Mouse (Mus musculus): ENCODE data around the gene Ddah2. TPM values are rescaled to one million over a fixed set of nuclear protein-coding genes. Genes with fewer than 3 reads are reported as not detected.
"Not testable (repeated sequence)": the region's sequence is repeated elsewhere in the genome, so short reads cannot be mapped to it uniquely, and the experiment has no call there.

Ddah2 gene
- total and polyA plus RNA-seq, 2 experiments from 2014 or later: 204 to 210 TPM

DNA sequence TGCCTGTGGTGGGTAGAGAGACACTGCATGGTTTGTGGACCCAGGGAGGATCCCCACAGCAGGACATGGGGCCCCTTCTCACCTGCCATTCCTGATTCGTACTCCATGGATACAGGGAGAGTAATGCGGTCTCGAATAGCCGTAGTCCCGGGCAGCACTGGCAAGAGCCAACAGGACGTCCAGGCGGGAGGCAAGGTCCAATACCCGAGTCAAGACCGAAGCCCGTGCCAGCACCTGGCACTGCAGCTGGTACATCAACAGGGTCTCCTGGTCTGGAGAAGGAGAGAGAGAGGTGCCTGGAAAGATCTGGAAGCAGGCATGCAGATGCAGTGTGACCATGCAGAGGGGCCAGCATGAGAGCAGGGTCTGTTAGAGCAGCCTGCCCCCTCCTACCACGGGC lies 27.6 kb upstream of the Ddah2 start:
- WGBS: 90% methylated on average over 11 of the region's 11 CpGs
- ATAC-seq (ENCODE audit: low FRiP score) (no peak), DNase-seq (ENCODE audit: low spot score) (no peak)
- no peak overlapping the region for H3K27ac ChIP-seq (ENCODE audit: low read depth, low read length)
- H3K9ac ChIP-seq (replicated peaks; ENCODE audit: low read length, poor library complexity, severe bottlenecking): no peak overlapping the region
- no peaks in the 10 kb centered on the region for H3K27me3 ChIP-seq (ENCODE audit: insufficient read depth, low read length)
- H3K4me3 ChIP-seq (ENCODE audit: low read depth, low read length): no peak overlapping the region
- no peaks in the 10 kb centered on the region for H3K36me3 ChIP-seq (ENCODE audit: insufficient read depth, low read length)
- no peaks in the 10 kb centered on the region for H3K9me3 ChIP-seq (ENCODE audit: low read length)
- no peak overlapping the region for H3K4me2 ChIP-seq (ENCODE audit: low read depth, low read length, poor library complexity, severe bottlenecking)
- H3K4me1 ChIP-seq (ENCODE audit: insufficient read depth, low read length): no peaks in the 10 kb centered on the region
- no peak for TF ChIP-seq CTCF (IDR thresholded peaks at IDR 0.05)

DNA sequence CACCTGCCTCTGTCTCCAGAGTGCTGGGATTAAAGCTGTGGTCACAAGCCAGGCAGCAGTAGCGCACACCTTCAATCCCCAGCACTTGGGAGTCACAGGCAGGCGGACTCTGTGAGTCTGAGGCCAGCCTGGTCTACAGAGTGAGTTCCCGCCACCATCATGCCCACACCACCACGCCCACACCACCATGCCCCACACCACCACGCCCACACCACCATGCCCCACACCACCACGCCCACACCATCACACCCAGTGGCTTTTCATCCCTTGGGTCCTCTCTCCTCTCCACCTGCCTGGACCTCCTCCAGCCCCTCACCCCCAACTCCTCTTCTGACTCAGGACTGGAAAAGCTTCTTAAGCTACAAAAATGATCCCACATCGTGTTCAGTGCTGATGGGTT lies 27.0 kb upstream of the Ddah2 start:
- ATAC-seq (ENCODE audit: low FRiP score) (no peak), DNase-seq (ENCODE audit: low spot score) (no peak)
- no peak for TF ChIP-seq CTCF (IDR thresholded peaks at IDR 0.05)
- no peaks in the 10 kb centered on the region for H3K27me3 ChIP-seq (ENCODE audit: insufficient read depth, low read length)
- no peaks in the 10 kb centered on the region for H3K9me3 ChIP-seq (ENCODE audit: low read length)
- H3K36me3 ChIP-seq (ENCODE audit: insufficient read depth, low read length): no peaks in the 10 kb centered on the region
- no peak overlapping the region for H3K27ac ChIP-seq (ENCODE audit: low read depth, low read length)
- H3K4me1 ChIP-seq (ENCODE audit: insufficient read depth, low read length): no peaks in the 10 kb centered on the region
- no peak overlapping the region for H3K4me2 ChIP-seq (ENCODE audit: low read depth, low read length, poor library complexity, severe bottlenecking)
- WGBS: 91% methylated on average over 7 of the region's 7 CpGs
- H3K9ac ChIP-seq (replicated peaks; ENCODE audit: low read length, poor library complexity, severe bottlenecking): no peak overlapping the region
- no peak overlapping the region for H3K4me3 ChIP-seq (ENCODE audit: low read depth, low read length)

DNA sequence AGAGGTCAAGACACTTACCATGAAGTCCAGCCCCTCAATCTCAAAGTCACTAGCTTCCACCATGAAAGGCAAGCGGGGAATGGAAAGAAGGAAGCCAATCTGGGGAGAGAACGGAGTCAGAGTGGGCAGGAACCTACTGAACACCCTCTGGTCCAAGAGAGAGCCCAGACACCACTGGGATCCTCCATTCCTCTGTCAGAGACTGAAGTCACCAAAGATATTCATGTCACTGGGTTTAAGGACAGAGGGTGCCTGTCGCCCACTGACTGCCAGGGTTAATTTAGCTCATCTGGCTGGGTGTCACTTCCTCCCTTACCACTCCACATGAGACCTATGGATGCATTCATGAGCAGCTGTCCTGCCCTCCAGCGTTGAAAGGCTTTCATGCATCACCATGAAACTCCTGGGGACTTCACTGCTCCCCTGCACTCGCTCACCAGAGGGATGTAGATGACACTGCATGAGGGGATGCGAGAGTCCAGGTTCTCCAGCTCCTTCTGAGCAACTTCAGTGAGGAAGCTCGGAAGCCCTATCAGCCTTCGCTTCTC lies 26.4 kb upstream of the Ddah2 start:
- no peak overlapping the region for H3K4me2 ChIP-seq (ENCODE audit: low read depth, low read length, poor library complexity, severe bottlenecking)
- no peaks in the 10 kb centered on the region for H3K36me3 ChIP-seq (ENCODE audit: insufficient read depth, low read length)
- no peaks in the 10 kb centered on the region for H3K4me1 ChIP-seq (ENCODE audit: insufficient read depth, low read length)
- no peak overlapping the region for H3K4me3 ChIP-seq (ENCODE audit: low read depth, low read length)
- H3K9me3 ChIP-seq (ENCODE audit: low read length): no peaks in the 10 kb centered on the region
- H3K27ac ChIP-seq (ENCODE audit: low read depth, low read length): no peak overlapping the region
- H3K9ac ChIP-seq (replicated peaks; ENCODE audit: low read length, poor library complexity, severe bottlenecking): no peak overlapping the region
- 75% methylated on average over 8 of the region's 8 CpGs for WGBS
- no peaks in the 10 kb centered on the region for H3K27me3 ChIP-seq (ENCODE audit: insufficient read depth, low read length)
- ATAC-seq (ENCODE audit: low FRiP score): no peak
- no peak for TF ChIP-seq CTCF (IDR thresholded peaks at IDR 0.05)
- DNase-seq (ENCODE audit: low spot score): no peak

DNA sequence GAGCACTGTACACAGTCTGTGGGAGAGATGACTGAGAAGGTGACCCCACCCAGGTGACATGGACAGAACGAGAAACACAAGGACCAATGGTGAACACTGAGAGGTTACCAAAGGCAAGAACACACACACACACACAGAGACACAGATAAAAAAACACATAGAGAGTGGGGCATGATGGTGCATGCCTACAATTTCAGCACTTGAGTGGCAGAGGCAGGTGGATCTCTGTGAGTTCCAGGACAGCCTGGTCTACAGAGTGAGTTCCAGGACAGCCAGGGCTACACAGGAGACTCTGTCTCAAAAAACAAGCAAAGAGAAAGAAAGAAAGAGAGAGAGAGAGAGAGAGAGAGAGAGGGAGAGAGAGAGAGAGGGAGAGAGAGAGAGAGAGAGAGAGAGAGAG lies 25.1 kb upstream of the Ddah2 start:
- not testable (repeated sequence) for H3K27me3 ChIP-seq (ENCODE audit: insufficient read depth, low read length); H3K9me3 ChIP-seq (ENCODE audit: low read length); H3K4me3 ChIP-seq (ENCODE audit: low read depth, low read length); ATAC-seq (ENCODE audit: low FRiP score); H3K4me1 ChIP-seq (ENCODE audit: insufficient read depth, low read length); H3K9ac ChIP-seq (replicated peaks; ENCODE audit: low read length, poor library complexity, severe bottlenecking); H3K27ac ChIP-seq (ENCODE audit: low read depth, low read length); H3K4me2 ChIP-seq (ENCODE audit: low read depth, low read length, poor library complexity, severe bottlenecking); DNase-seq (ENCODE audit: low spot score); H3K36me3 ChIP-seq (ENCODE audit: insufficient read depth, low read length)
- WGBS: 77% methylated on average over 1 of the region's 1 CpGs

DNA sequence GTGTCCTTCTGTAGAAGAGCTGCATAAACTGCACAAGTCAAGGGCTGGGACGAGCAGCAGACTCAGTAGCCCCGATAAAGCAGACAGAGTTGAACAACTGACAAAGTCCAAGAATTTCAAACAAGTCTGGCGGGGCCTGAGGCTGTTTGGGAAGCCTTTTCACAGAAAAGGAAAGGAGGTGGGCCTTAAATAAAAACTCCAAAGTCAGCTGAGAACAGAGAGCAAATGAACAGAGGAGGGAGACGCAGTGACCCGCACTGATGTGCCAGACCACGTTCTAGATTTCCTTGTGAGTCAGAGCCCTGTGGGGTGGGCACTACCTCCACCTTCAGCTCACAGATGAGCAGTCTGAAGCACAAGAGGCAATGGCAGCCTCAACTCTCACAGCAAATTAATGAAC lies 23.9 kb upstream of the Ddah2 start:
- TF ChIP-seq CTCF (IDR thresholded peaks at IDR 0.05): no peak
- Histone ChIP-seq H3K9ac (replicated peaks; ENCODE audit: low read length, poor library complexity, severe bottlenecking) (no peak overlapping the region), H3K4me1 (ENCODE audit: insufficient read depth, low read length) (no peaks in the 10 kb centered on the region), H3K27me3 (ENCODE audit: insufficient read depth, low read length) (no peaks in the 10 kb centered on the region), H3K27ac (ENCODE audit: low read depth, low read length) (no peak overlapping the region), H3K36me3 (ENCODE audit: insufficient read depth, low read length) (no peaks in the 10 kb centered on the region), H3K9me3 (ENCODE audit: low read length) (no peaks in the 10 kb centered on the region), H3K4me3 (ENCODE audit: low read depth, low read length) (no peak overlapping the region), H3K4me2 (ENCODE audit: low read depth, low read length, poor library complexity, severe bottlenecking) (no peak overlapping the region)
- ATAC-seq (ENCODE audit: low FRiP score) (no peak), DNase-seq (ENCODE audit: low spot score) (no peak)
- WGBS: 81% methylated on average over 6 of the region's 6 CpGs

DNA sequence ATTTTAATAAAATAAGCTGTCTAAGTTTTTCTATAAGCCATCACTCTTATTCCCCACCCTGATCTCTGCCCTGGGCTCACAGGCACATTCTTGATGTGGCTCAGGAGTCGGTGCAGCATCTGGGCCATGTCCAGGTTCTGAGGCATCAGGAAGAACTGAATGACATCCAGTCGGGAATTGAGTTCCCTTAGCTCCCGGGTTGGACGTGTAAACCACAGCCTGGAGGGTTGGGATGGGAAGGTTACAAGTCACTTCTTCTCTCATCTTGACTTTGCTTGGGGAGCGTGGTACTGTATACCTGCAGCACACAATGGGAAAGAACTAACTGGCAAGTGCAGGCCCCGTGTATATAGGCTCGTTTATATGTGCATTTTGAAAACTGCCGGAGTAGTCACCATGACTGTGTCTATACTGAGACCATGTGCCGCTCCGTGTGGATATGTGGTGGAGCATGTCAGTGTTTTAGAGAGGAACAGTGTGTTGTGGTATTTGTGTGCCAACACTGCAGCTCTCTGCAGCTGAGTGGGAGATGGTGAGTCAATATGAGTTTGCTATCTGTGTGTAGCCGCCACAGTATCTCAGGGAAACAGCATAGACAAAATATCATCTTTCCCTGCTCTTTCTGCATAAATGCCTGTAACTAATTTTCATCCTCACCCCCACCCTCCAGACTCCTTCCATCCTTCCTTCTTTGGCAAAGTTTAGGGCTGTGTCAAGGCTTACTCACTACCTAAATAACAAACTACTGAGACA lies 19.5 kb upstream of the Ddah2 start:
- Histone ChIP-seq H3K4me3 (ENCODE audit: low read depth, low read length) (no peak overlapping the region), H3K4me1 (ENCODE audit: insufficient read depth, low read length) (no peaks in the 10 kb centered on the region), H3K27ac (ENCODE audit: low read depth, low read length) (no peak overlapping the region), H3K27me3 (ENCODE audit: insufficient read depth, low read length) (no peaks in the 10 kb centered on the region), H3K9me3 (ENCODE audit: low read length) (no peaks in the 10 kb centered on the region), H3K36me3 (ENCODE audit: insufficient read depth, low read length) (no peaks in the 10 kb centered on the region), H3K9ac (replicated peaks; ENCODE audit: low read length, poor library complexity, severe bottlenecking) (no peak overlapping the region), H3K4me2 (ENCODE audit: low read depth, low read length, poor library complexity, severe bottlenecking) (no peak overlapping the region)
- DNase-seq (ENCODE audit: low spot score): no peak
- ATAC-seq (ENCODE audit: low FRiP score): no peak
- TF ChIP-seq CTCF (IDR thresholded peaks at IDR 0.05): no peak
- 90% methylated on average over 11 of the region's 11 CpGs for WGBS

Measured in midbrain, postnatal 0 days (tissue).